Mouse (Mus musculus) CH12.LX (cell line): ENCODE results near the gene Gcnt3. TPM values are rescaled to one million over a fixed set of nuclear protein-coding genes. Genes with fewer than 3 reads are reported as not detected.
"Not testable (repeated sequence)": the region's sequence is repeated elsewhere in the genome, so short reads cannot be mapped to it uniquely, and the experiment has no call there.

Source experiments
- DNase-seq: peaks from one replicate; pipeline ENCODE4 v3.0.0-alpha.2; 2013; ENCODE audit errors: extremely low read depth
- H3K27ac ChIP-seq: 2 replicates; pipeline ENCODE4 v1.5.1; 2012; ENCODE audit warnings: low read depth, mild to moderate bottlenecking, control low read depth, moderate library complexity; ENCODE audit not compliant: insufficient read depth
- H3K27me3 ChIP-seq: replicated peaks from 2 replicates; pipeline ENCODE3; 2012; ENCODE audit warnings: inconsistent platforms
- H3K36me3 ChIP-seq, 2 experiments: replicated peaks in 1 of 2; 2 replicates each; pipeline versions ENCODE3 to v1.6.1; 2012; ENCODE audit warnings: inconsistent platforms in 1 of 2, low read length in 1 of 2, mild to moderate bottlenecking in 1 of 2, mixed read lengths in 1 of 2, moderate library complexity in 1 of 2; ENCODE audit not compliant: control insufficient read depth in 1 of 2, insufficient read depth in 1 of 2
- H3K4me1 ChIP-seq, 2 experiments: 2 replicates each; pipeline ENCODE4 v1.6.1; 2012; ENCODE audit warnings: inconsistent platforms in 1 of 2, moderate library complexity in 1 of 2; ENCODE audit not compliant: insufficient read depth in 2 of 2, control insufficient read depth in 1 of 2
- H3K4me2 ChIP-seq: 2 replicates; pipeline ENCODE4 v1.6.1; 2012; ENCODE audit warnings: low read depth, mild to moderate bottlenecking, control low read depth; ENCODE audit not compliant: poor library complexity, insufficient read depth, severe bottlenecking
- H3K4me3 ChIP-seq, 3 experiments: fragments of 150-350 bp in 1 of 3; sonication (generic) in 1 of 3; replicated peaks in 1 of 3; 2 replicates each; pipeline versions ENCODE3 to v1.5.1; 2011 to 2012; ENCODE audit warnings: low read depth in 2 of 3, low read length in 2 of 3, mild to moderate bottlenecking in 2 of 3, moderate library complexity in 2 of 3, control low read depth in 1 of 3, improper control_type of control experiment in 1 of 3, inconsistent platforms in 1 of 3, mixed read lengths in 1 of 3; ENCODE audit not compliant: poor library complexity in 1 of 3
- H3K79me2 ChIP-seq: replicated peaks from 2 replicates; pipeline ENCODE4 v1.6.1; 2012; ENCODE audit warnings: mild to moderate bottlenecking, moderate library complexity; ENCODE audit not compliant: control insufficient read depth, poor library complexity, insufficient read depth, severe bottlenecking; ENCODE audit errors: extremely low read depth
- H3K9ac ChIP-seq: 2 replicates; pipeline ENCODE4 v1.6.1; 2012; ENCODE audit warnings: low read depth, mild to moderate bottlenecking, control low read depth, moderate library complexity; ENCODE audit not compliant: insufficient read depth
- H3K9me3 ChIP-seq: replicated peaks from 2 replicates; pipeline ENCODE3; 2012; ENCODE audit warnings: low read length, inconsistent platforms, mixed read lengths
- EP300 ChIP-seq: IDR thresholded peaks from 2 replicates; pipeline ENCODE4 v1.6.1; 2011; ENCODE audit warnings: low read length, improper control_type of control experiment
- IRF4 ChIP-seq: IDR thresholded peaks from 2 replicates; pipeline ENCODE4 v1.6.1; 2014; ENCODE audit warnings: low read depth, mild to moderate bottlenecking, inconsistent platforms, low read length, improper control_type of control experiment
- MAFK ChIP-seq: IDR thresholded peaks from 2 replicates; pipeline ENCODE4 v1.6.1; 2011; ENCODE audit warnings: low read length, improper control_type of control experiment; ENCODE audit not compliant: insufficient replicate concordance
- NELFE ChIP-seq: IDR thresholded peaks from 2 replicates; pipeline ENCODE4 v1.6.1; 2011; ENCODE audit warnings: low read depth, low read length, improper control_type of control experiment
- NRF1 ChIP-seq: IDR thresholded peaks from 2 replicates; pipeline ENCODE4 v1.6.1; 2014; ENCODE audit warnings: low read depth, mild to moderate bottlenecking, inconsistent platforms, low read length, improper control_type of control experiment, moderate library complexity
- POLR2AphosphoS2 ChIP-seq: IDR thresholded peaks from 2 replicates; pipeline ENCODE4 v1.6.1; 2011; ENCODE audit warnings: low read depth, low read length, improper control_type of control experiment
- SMC3 ChIP-seq: IDR thresholded peaks from 2 replicates; pipeline ENCODE4 v1.6.1; 2011; ENCODE audit warnings: low read depth, low read length, improper control_type of control experiment
- USF2 ChIP-seq: conservative IDR thresholded peaks from 2 replicates; pipeline ENCODE4 v1.6.1; 2011; ENCODE audit warnings: low read depth, low read length, improper control_type of control experiment
- ZNF384 ChIP-seq: IDR thresholded peaks from 2 replicates; pipeline ENCODE4 v1.6.1; 2012; ENCODE audit warnings: low read depth, low read length, improper control_type of control experiment, inconsistent platforms
- dilution Hi-C: fragments of 300-500 bp; cut with MboI; formaldehyde crosslinking; loops from 2 replicates; pipeline ENCODE4 v1.14.3; 2020; ENCODE audit warnings: low sequenced_read_pairs; ENCODE audit not compliant: extremely low pct_unique_long_range_greater_than_20kb, extremely low pct_ligation_motif_present
- in situ Hi-C: fragments of 300-500 bp; cut with MboI; formaldehyde crosslinking; loops from 3 replicates; pipeline ENCODE4 v1.14.3; 2019; ENCODE audit warnings: low sequenced_read_pairs, low pct_ligation_motif_present, low pct_unique_long_range_greater_than_20kb, mixed read lengths
- polyA plus RNA-seq: library from polyadenylated mRNA; unstranded; fragments of >175 nt; gene quantifications from 2 replicates; pipeline ENCODE4 v1.2.1, GENCODE M21; 2012; ENCODE audit warnings: low read depth; ENCODE audit not compliant: insufficient read length
- total RNA-seq, 2 experiments: library from RNA; depleted of rRNA; stranded (reverse); fragments of 300-350 nt in 1 of 2; fragments of >200 nt in 1 of 2; gene quantifications; 2 replicates each; pipeline ENCODE4 v1.2.3; 2012 to 2014

The Gcnt3 gene
- total and polyA plus RNA-seq, 3 experiments = 0.04 TPM; not detected in 1

GRCm38 (mm10) chr9:70025365-70026012 lies 12.4 kb downstream of the Gcnt3 start:
- H3K4me2 ChIP-seq = no peak overlapping the region
- H3K27ac ChIP-seq = no peak overlapping the region
- H3K36me3 ChIP-seq = peaks cover 2 to 25% of the 10 kb centered on the region in 2 experiments
- dilution Hi-C loops (no loop called here), in situ Hi-C loops (loop anchor here (5.0 kb wide), 1 partner anchor 52 kb away; no protein-coding TSS in a partner anchor)
- H3K27me3 ChIP-seq = no peaks in the 10 kb centered on the region
- TF ChIP-seq SMC3 = no peak
- H3K4me3 ChIP-seq = no peak overlapping the region
- no peak overlapping the region for H3K9ac ChIP-seq
- H3K79me2 ChIP-seq = no peaks in the 10 kb centered on the region
- H3K4me1 ChIP-seq = peaks cover 9 to 11% of the 10 kb centered on the region in 2 experiments
- no peaks in the 10 kb centered on the region for H3K9me3 ChIP-seq
- DNase-seq = no peak

GRCm38 (mm10) chr9:70024648-70025047 lies 13.2 kb downstream of the Gcnt3 start:
- dilution Hi-C loops = no loop called here
- peaks cover 2 to 32% of the 10 kb centered on the region in 2 experiments for H3K36me3 ChIP-seq
- no peak overlapping the region for H3K4me3 ChIP-seq
- H3K9ac ChIP-seq = no peak overlapping the region
- H3K4me1 ChIP-seq = peaks cover 9 to 11% of the 10 kb centered on the region in 2 experiments
- no peaks in the 10 kb centered on the region for H3K9me3 ChIP-seq
- no peaks in the 10 kb centered on the region for H3K27me3 ChIP-seq
- no peak overlapping the region for H3K4me2 ChIP-seq
- in situ Hi-C loops = loop anchor here (5.0 kb wide), 1 partner anchor 53 kb away; no protein-coding TSS in a partner anchor
- TF ChIP-seq IRF4 (peak; percentile 50), EP300 (peak; percentile 56), MAFK (peak; percentile 62; the same call in 1 of the 2 replicates), USF2 (no peak), NELFE (no peak), NRF1 (no peak)
- no peak overlapping the region for H3K27ac ChIP-seq
- no peaks in the 10 kb centered on the region for H3K79me2 ChIP-seq
- DNase-seq = peak; percentile 15

GRCm38 (mm10) chr9:70023615-70024014 lies 14.3 kb downstream of the Gcnt3 start:
- H3K9me3 ChIP-seq, H3K9ac ChIP-seq, dilution Hi-C loops, H3K27ac ChIP-seq, H3K27me3 ChIP-seq, in situ Hi-C loops, H3K4me2 ChIP-seq, DNase-seq, H3K4me3 ChIP-seq, H3K79me2 ChIP-seq: not testable (repeated sequence)
- TF ChIP-seq POLR2AphosphoS2 = 0 out of 2 replicates have a peak, but pooled peaks have one; percentile 38
- TF ChIP-seq ZNF384 = peak; percentile 53; the same call in 1 of the 2 replicates
- Histone ChIP-seq H3K4me1 (peaks cover 6 to 11% of the 10 kb centered on the region in 2 experiments), H3K36me3 (peaks cover 2 to 38% of the 10 kb centered on the region in 2 experiments)
